Mouse (Mus musculus) macrophage (primary cell): ENCODE results near the gene Tnfaip1. TPM values are rescaled to one million over a fixed set of nuclear protein-coding genes. Genes with fewer than 3 reads are reported as not detected.
"Not testable (repeated sequence)": the region's sequence is repeated elsewhere in the genome, so short reads cannot be mapped to it uniquely, and the experiment has no call there.

Experiments used
- H3K27ac ChIP-seq: fragments of 350-480 bp; formaldehyde crosslinking; 2 replicates; pipeline ENCODE4 v1.9.0; 2021
- H3K36me3 ChIP-seq: fragments of 350-480 bp; formaldehyde crosslinking; 2 replicates; pipeline ENCODE4 v1.9.0; 2021; ENCODE audit errors: inconsistent target
- H3K4me3 ChIP-seq: fragments of 350-480 bp; formaldehyde crosslinking; 2 replicates; pipeline ENCODE4 v1.9.0; 2021; ENCODE audit errors: inconsistent target
- H3K79me2 ChIP-seq: fragments of 350-480 bp; formaldehyde crosslinking; 2 replicates; pipeline ENCODE4 v1.9.0; 2021; ENCODE audit errors: inconsistent target
- WGBS: methylation state at CpG from one replicate; pipeline ENCODE4 v1.1.7; 2026; ENCODE audit warnings: inconsistent platforms; ENCODE audit not compliant: missing documents; 5-methylcytosine and 5-hydroxymethylcytosine counted together
- polyA plus RNA-seq: library from polyadenylated mRNA; stranded (reverse); fragments of 250-400 nt; gene quantifications from 3 replicates; pipeline ENCODE4 v1.2.4, GENCODE M21; 2018; ENCODE audit warnings: inconsistent platforms

Tnfaip1 gene
- polyA plus RNA-seq, 1 experiment from 2014 or later = 28.0 TPM

- H3K4me3 ChIP-seq = peak within 1 kb of the TSS; percentile 68
- WGBS = 1% methylated on average over 58 of the region's 60 CpGs
- H3K27ac ChIP-seq = peak within 1 kb of the TSS; percentile 82
- H3K79me2 ChIP-seq = peaks cover 36% of the 10 kb centered on the region
- H3K36me3 ChIP-seq = no peaks in the 10 kb centered on the region
These were observed 14.3 kb upstream of the Tnfaip1 start, which contains the start of gene Tmem97 for GRCm38 (mm10) chr11:78550168-78551058. Tmem97 (minus strand) TSS chr11:78550777.

DNA sequence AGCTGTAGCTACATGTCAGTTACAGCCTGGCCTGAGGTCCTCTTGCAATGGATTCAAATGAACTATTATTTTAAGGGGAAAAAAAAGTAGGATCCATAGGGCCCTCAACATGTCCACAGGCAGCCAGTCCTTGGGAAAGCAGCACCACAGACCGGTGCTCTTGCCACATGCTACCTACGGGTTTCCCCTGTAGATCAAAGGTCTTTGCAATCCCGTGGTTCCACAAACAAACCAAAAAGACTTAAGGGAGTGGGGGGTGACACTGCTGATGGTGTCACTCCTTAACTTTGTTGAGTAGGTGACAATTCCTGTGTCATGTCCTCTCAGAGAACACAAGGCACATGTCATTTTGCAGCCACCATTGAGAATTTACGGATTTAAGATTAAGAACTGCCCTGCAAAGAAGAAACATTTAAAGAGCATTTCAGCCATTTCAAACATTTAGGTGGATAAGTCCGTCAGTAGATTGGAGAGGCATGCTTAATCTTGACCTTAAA is 13.4 kb upstream of the Tnfaip1 start:
- peak overlapping the region; percentile 68 for H3K4me3 ChIP-seq
- peak overlapping the region; percentile 82 for H3K27ac ChIP-seq
- H3K36me3 ChIP-seq = no peaks in the 10 kb centered on the region
- H3K79me2 ChIP-seq = peaks cover 44% of the 10 kb centered on the region
- 26% methylated on average over 5 of the region's 5 CpGs for WGBS

- H3K79me2 ChIP-seq = peaks cover 61% of the 10 kb centered on the region
- peaks cover 9% of the 10 kb centered on the region; the same call in 1 of the 2 replicates for H3K36me3 ChIP-seq
- no peak overlapping the region for H3K4me3 ChIP-seq
- WGBS = 83% methylated on average over 2 of the region's 2 CpGs
- H3K27ac ChIP-seq = no peak overlapping the region
These were observed 11.8 kb upstream of the Tnfaip1 start for GRCm38 (mm10) chr11:78547718-78548460.

- Histone ChIP-seq H3K27ac (no peak overlapping the region), H3K79me2 (peaks cover 66% of the 10 kb centered on the region), H3K36me3 (peaks cover 24% of the 10 kb centered on the region), H3K4me3 (no peak overlapping the region)
- 46% methylated on average over 8 of the region's 8 CpGs for WGBS
These were observed 9.0 kb upstream of the Tnfaip1 start for GRCm38 (mm10) chr11:78545181-78545580.

DNA sequence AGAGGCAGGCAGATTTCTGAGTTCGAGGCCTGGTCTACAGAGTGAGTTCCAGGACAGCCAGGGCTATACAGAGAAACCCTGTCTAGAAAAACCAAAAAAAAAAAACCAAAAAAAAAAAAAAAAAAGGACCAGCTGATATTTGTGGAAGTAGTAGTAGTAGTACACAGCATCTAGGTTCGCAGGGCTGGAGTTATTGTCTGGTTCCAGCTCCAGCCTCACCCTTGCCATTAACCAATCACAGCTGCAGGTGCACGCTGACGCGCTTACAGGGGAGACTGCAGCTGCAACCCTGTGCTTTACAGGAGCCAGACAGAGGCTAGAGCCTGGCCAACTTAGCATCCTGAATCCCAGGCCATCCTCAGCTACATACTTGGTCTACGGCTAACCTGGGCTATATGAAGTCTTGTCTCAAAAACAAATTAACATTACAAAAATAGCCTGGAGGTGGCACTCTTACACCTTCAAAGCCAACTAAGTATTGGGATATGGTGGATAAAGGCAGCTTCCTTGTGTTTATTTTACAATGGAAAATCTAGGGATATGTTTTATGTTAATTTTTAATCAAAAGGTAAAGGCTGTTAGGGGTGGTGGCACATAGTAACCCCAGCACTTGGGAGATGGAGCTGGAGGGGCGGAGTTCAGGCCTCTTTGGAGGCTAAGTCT is 8.4 kb upstream of the Tnfaip1 start:
- H3K36me3 ChIP-seq = peaks cover 29% of the 10 kb centered on the region
- no peak overlapping the region for H3K27ac ChIP-seq
- H3K4me3 ChIP-seq = no peak overlapping the region
- H3K79me2 ChIP-seq = peaks cover 62% of the 10 kb centered on the region
- WGBS = 97% methylated on average over 6 of the region's 7 CpGs

- Histone ChIP-seq H3K4me3 (no peak overlapping the region), H3K27ac (no peak overlapping the region), H3K36me3 (peaks cover 40% of the 10 kb centered on the region), H3K79me2 (peaks cover 63% of the 10 kb centered on the region)
- 90% methylated on average over 3 of the region's 3 CpGs for WGBS
These were observed 4.2 kb upstream of the Tnfaip1 start for GRCm38 (mm10) chr11:78540358-78540757.

GRCm38 (mm10) chr11:78536690-78537084 is 555 bp upstream of the Tnfaip1 start:
- Histone ChIP-seq H3K27ac (peak overlapping the region; percentile 82), H3K36me3 (peaks cover 29% of the 10 kb centered on the region), H3K79me2 (peaks cover 67% of the 10 kb centered on the region), H3K4me3 (peak overlapping the region; percentile 93)
- WGBS = 2% methylated on average over 14 of the region's 14 CpGs

GRCm38 (mm10) chr11:78535376-78536079 is 604 bp downstream of the Tnfaip1 start:
- H3K36me3 ChIP-seq = peaks cover 20% of the 10 kb centered on the region
- under 1% methylated on average over 23 of the region's 23 CpGs for WGBS
- H3K79me2 ChIP-seq = peaks cover 79% of the 10 kb centered on the region

GRCm38 (mm10) chr11:78534516-78534915 is 1.6 kb downstream of the Tnfaip1 start:
- Histone ChIP-seq H3K27ac (peak overlapping the region; percentile 82), H3K36me3 (peaks cover 21% of the 10 kb centered on the region; the same call in 1 of the 2 replicates), H3K79me2 (peaks cover 89% of the 10 kb centered on the region), H3K4me3 (peak overlapping the region; percentile 93)
- 71% methylated on average over 4 of the region's 4 CpGs for WGBS

More at GRCm38 (mm10) chr11:78535376-78536079, 604 bp downstream of the Tnfaip1 start:
- H3K27ac ChIP-seq = peak overlapping the region; percentile 82
- H3K4me3 ChIP-seq = peak overlapping the region; percentile 93

GRCm38 (mm10) chr11:78531515-78531914 is 4.6 kb downstream of the Tnfaip1 start:
- whole genome bisulfite sequencing = 81% methylated on average over 8 of the region's 10 CpGs
- H3K79me2 ChIP-seq = peaks cover 61% of the 10 kb centered on the region
- H3K4me3 ChIP-seq, H3K27ac ChIP-seq: not testable (repeated sequence)
- peaks cover 38% of the 10 kb centered on the region for H3K36me3 ChIP-seq

- 91% methylated on average over 5 of the region's 6 CpGs for WGBS
- Histone ChIP-seq H3K79me2 (peaks cover 58% of the 10 kb centered on the region), H3K27ac (no peak overlapping the region), H3K4me3 (no peak overlapping the region), H3K36me3 (peaks cover 43% of the 10 kb centered on the region)
These were observed 5.1 kb downstream of the Tnfaip1 start for GRCm38 (mm10) chr11:78531046-78531445.

- no peak overlapping the region for H3K27ac ChIP-seq
- H3K79me2 ChIP-seq = peaks cover 57% of the 10 kb centered on the region
- WGBS = 96% methylated on average over 12 of the region's 12 CpGs
- H3K4me3 ChIP-seq = no peak overlapping the region
- peaks cover 52% of the 10 kb centered on the region for H3K36me3 ChIP-seq
These were observed 6.1 kb downstream of the Tnfaip1 start for GRCm38 (mm10) chr11:78530001-78530400.

DNA sequence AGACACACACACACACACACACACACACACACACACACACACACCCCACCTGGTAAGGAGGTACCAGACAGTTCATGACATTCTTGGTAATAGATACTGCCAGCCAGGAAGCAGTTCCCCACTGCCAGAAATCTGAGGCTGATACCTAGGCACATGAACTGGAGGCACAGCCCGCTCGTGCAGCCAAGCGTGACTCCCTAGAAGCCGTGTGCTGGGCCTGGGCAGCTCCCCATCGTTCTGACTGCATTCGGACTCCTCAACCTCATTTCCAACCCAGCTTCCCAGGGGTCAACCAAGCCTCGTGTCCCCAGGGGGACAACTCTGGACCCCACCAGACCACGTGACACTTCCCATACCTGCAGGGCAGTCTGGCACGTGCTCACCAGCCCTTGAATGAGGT is 7.4 kb downstream of the Tnfaip1 start:
- no peak overlapping the region for H3K27ac ChIP-seq
- peaks cover 64% of the 10 kb centered on the region for H3K36me3 ChIP-seq
- H3K4me3 ChIP-seq = no peak overlapping the region
- WGBS = 95% methylated on average over 8 of the region's 9 CpGs
- H3K79me2 ChIP-seq = peaks cover 44% of the 10 kb centered on the region

DNA sequence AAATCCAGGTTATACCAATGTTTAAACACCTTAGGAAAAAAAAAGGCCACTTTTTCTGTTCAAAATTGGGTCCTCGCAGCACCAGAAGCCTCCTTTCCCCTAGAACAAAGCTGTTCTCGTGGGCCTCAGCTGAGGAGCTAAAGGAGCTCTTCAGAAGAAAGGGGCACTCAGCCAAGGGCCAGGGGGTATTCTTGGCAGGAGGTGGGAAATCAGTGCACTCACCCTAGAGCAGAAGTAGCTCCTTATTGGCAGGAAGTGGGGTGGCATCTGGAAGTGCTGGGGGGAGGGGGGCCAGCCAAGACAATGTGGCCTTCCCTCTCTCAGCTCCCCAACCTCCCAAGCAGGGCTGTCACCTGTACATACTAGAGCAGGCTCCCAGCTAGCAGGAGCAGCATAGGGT is 11.3 kb downstream of the Tnfaip1 start:
- Histone ChIP-seq H3K27ac (no peak overlapping the region), H3K79me2 (peaks cover 5% of the 10 kb centered on the region; the same call in 1 of the 2 replicates), H3K36me3 (peaks cover 89% of the 10 kb centered on the region), H3K4me3 (no peak overlapping the region)
- 63% methylated on average over 2 of the region's 2 CpGs for WGBS
